Mouse (Mus musculus) kidney, adult 2 months (tissue): ENCODE measurements around the gene Cacna1g. TPM values are rescaled to one million over a fixed set of nuclear protein-coding genes. Genes with fewer than 3 reads are reported as not detected.

Source experiments
- DNase-seq: peaks from one replicate; pipeline ENCODE4 v3.0.0; 2021
- H3K27ac ChIP-seq: fragments of 200-500 bp; 2 replicates; pipeline ENCODE4 v1.5.1; 2012; ENCODE audit warnings: low read depth, low read length, control low read depth, inconsistent platforms; ENCODE audit not compliant: insufficient read depth
- H3K27me3 ChIP-seq: fragments of 200-500 bp; replicated peaks from 2 replicates; pipeline ENCODE4 v1.6.1; 2012; ENCODE audit warnings: mild to moderate bottlenecking, moderate library complexity, low read length, inconsistent platforms; ENCODE audit not compliant: control insufficient read depth, insufficient read depth
- H3K36me3 ChIP-seq: fragments of 200-500 bp; 2 replicates; pipeline ENCODE4 v1.6.1; 2012; ENCODE audit warnings: mild to moderate bottlenecking, moderate library complexity, low read length, inconsistent platforms; ENCODE audit not compliant: control insufficient read depth, insufficient read depth
- H3K4me1 ChIP-seq: fragments of 200-500 bp; 2 replicates; pipeline ENCODE4 v1.6.1; 2011; ENCODE audit warnings: low read length; ENCODE audit not compliant: control insufficient read depth, insufficient read depth
- H3K4me3 ChIP-seq: fragments of 200-500 bp; 2 replicates; pipeline ENCODE4 v1.5.1; 2011; ENCODE audit warnings: mild to moderate bottlenecking, low read depth, low read length, control low read depth; ENCODE audit not compliant: insufficient read depth
- CTCF ChIP-seq: fragments of 200-500 bp; conservative IDR thresholded peaks from 2 replicates; pipeline ENCODE4 v1.5.1; 2011; ENCODE audit warnings: low read depth, mild to moderate bottlenecking, control low read depth, low read length, moderate library complexity, mixed read lengths; ENCODE audit not compliant: insufficient read depth, insufficient read length
- POLR2A ChIP-seq: fragments of 200-500 bp; IDR thresholded peaks from one replicate; pipeline ENCODE4 v1.6.1; 2011; ENCODE audit warnings: low read depth, low read length, control low read depth
- WGBS: fragments of 180-500 bp; shearing (Covaris S2); methylation state at CpG from one replicate; pipeline ENCODE4 v1.1.7; 2018; 5-methylcytosine and 5-hydroxymethylcytosine counted together
- polyA plus RNA-seq: library from polyadenylated mRNA; depleted of rRNA; stranded (reverse); fragments of >200 nt; gene quantifications from 2 replicates; pipeline ENCODE4 v1.2.3, GENCODE M21; 2012

Cacna1g gene
- polyA plus RNA-seq, 1 experiment: 7.6 TPM

DNA sequence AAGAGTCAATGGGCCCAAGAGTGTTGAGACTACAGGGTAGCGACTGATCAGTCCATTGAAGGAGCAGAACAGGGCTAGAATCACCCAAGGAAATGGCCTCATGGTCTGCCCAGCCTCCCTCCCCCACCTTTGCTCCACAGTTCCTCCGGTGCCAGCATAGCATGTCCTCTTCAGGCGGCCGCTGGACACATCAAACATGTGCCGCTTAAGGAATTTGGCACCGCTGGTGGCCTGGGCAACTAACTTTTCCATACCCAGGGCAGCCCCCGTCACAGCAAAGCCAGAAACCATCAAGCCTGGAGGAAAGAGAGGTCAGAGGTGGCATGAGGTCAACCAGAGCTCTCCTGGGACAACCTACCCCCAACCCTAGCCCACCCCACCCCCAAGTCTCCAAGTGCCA, 8.0 kb upstream of the Cacna1g start:
- 87% methylated on average over 7 of the region's 7 CpGs for WGBS
- Histone ChIP-seq H3K4me1 (no peaks in the 10 kb centered on the region), H3K27ac (no peak overlapping the region), H3K36me3 (no peaks in the 10 kb centered on the region), H3K4me3 (no peak overlapping the region), H3K27me3 (no peaks in the 10 kb centered on the region)
- TF ChIP-seq POLR2A (no peak), CTCF (no peak)
- DNase-seq: no peak

- 95% methylated on average over 9 of the region's 9 CpGs for WGBS
- Histone ChIP-seq H3K4me1 (no peaks in the 10 kb centered on the region), H3K27me3 (no peaks in the 10 kb centered on the region; the same call in 1 of the 2 replicates), H3K27ac (no peak overlapping the region), H3K4me3 (no peak overlapping the region), H3K36me3 (no peaks in the 10 kb centered on the region)
- TF ChIP-seq CTCF: no peak
- no peak for TF ChIP-seq POLR2A
- DNase-seq: no peak
Observed at GRCm38 (mm10) chr11:94480382-94480781, 6.4 kb upstream of the Cacna1g start.

DNA sequence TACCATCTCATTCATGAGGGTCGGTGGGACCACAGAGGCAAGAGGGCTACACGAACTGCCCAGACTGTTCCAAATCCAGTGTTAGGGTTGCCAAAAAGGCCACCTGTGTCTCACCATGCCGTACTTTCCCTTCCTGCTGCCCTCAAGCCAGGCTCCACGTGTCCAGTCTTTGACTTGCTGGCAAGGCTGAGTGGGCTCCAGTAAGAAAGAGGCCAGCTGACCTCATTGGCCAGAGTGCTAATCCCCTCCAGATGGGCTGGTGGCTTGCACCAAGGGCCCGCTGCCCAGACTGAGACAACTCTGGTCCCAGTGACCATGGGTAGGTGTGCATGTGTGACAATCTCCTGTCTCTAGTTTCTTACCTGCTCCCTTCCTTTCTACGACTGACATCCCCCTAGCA, 3.7 kb upstream of the Cacna1g start:
- no peak overlapping the region for H3K27ac ChIP-seq
- H3K36me3 ChIP-seq: no peaks in the 10 kb centered on the region
- H3K4me3 ChIP-seq: no peak overlapping the region
- H3K27me3 ChIP-seq: peaks cover 8% of the 10 kb centered on the region
- WGBS: 83% methylated on average over 6 of the region's 6 CpGs
- peaks cover 3% of the 10 kb centered on the region; the same call in 1 of the 2 replicates for H3K4me1 ChIP-seq
- no peak for TF ChIP-seq POLR2A
- TF ChIP-seq CTCF: no peak
- DNase-seq: no peak

- no peak overlapping the region for H3K27ac ChIP-seq
- no peak for TF ChIP-seq POLR2A
- no peak for TF ChIP-seq CTCF
- DNase-seq: no peak
- peaks cover 3% of the 10 kb centered on the region; the same call in 1 of the 2 replicates for H3K4me1 ChIP-seq
- WGBS: 21% methylated on average over 11 of the region's 11 CpGs
- peaks cover 9% of the 10 kb centered on the region for H3K27me3 ChIP-seq
- H3K4me3 ChIP-seq: no peak overlapping the region
- H3K36me3 ChIP-seq: no peaks in the 10 kb centered on the region
Observed at GRCm38 (mm10) chr11:94475722-94476121, 1.7 kb upstream of the Cacna1g start.

GRCm38 (mm10) chr11:94474544-94474910, 529 bp upstream of the Cacna1g start:
- TF ChIP-seq POLR2A (no peak), CTCF (no peak)
- DNase-seq: no peak
- Histone ChIP-seq H3K4me1 (peaks cover 3% of the 10 kb centered on the region; the same call in 1 of the 2 replicates), H3K27ac (no peak overlapping the region), H3K36me3 (no peaks in the 10 kb centered on the region), H3K27me3 (peaks cover 9% of the 10 kb centered on the region), H3K4me3 (peak overlapping the region; percentile 64)
- 2% methylated on average over 11 of the region's 11 CpGs for WGBS

DNA sequence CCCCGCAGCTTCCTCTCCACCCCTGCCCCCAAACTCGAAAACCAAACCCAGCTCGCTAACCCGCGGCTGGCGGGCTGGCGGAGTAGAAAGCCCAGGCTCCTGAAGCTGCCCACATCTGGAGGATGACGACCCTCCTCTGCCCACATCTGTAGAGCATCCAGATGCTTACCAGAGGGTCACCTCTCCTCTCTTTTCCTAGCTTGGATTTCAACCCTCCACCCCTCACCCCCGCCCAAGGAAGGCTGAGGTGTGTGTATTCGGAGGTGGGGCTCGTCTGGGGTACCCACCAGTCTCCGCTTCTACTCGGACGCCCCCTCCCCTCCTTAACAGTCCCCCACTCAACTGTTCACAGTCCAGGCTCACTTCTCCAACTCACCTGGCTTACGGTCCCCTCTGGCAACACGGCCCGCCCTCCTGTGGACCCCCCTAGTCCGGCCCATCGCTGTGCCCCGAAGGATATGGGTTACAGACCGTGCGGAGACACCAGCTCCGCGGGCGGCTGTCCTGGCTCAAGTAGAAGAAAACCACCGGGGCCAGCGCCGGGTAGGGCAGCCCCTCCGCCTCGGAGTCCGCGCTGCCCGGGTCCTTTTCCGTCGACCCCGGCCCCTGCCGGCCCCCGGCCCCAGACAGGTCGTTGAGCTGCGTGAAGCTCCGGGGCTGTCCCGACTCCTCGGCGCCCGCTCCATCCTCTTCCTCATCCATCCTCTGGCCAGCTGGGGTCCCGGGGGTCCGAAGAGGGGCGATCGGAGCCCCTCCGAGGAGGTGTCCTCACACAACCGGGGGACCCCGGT, 887 bp downstream of the Cacna1g start:
- H3K27me3 ChIP-seq: peaks cover 9% of the 10 kb centered on the region
- no peak overlapping the region for H3K27ac ChIP-seq

GRCm38 (mm10) chr11:94472585-94472915, 1.4 kb downstream of the Cacna1g start:
- peaks cover 3% of the 10 kb centered on the region; the same call in 1 of the 2 replicates for H3K4me1 ChIP-seq
- TF ChIP-seq POLR2A: no peak
- no peak for TF ChIP-seq CTCF
- H3K27ac ChIP-seq: no peak overlapping the region
- DNase-seq: no peak
- H3K36me3 ChIP-seq: no peaks in the 10 kb centered on the region
- peaks cover 9% of the 10 kb centered on the region for H3K27me3 ChIP-seq
- peak overlapping the region; percentile 64; the same call in 1 of the 2 replicates for H3K4me3 ChIP-seq
- WGBS: 4% methylated on average over 15 of the region's 15 CpGs

More for the DNA sequence above, 887 bp downstream of the Cacna1g start:
- 2% methylated on average over 52 of the region's 52 CpGs for WGBS
- peak overlapping the region; percentile 64 for H3K4me3 ChIP-seq
- DNase-seq: no peak
- TF ChIP-seq CTCF (no peak), POLR2A (no peak)
- H3K4me1 ChIP-seq: peaks cover 3% of the 10 kb centered on the region; the same call in 1 of the 2 replicates
- H3K36me3 ChIP-seq: no peaks in the 10 kb centered on the region
